Mouse (Mus musculus): ENCODE measurements around the gene Gm26741.

Gene Gm26741

DNA sequence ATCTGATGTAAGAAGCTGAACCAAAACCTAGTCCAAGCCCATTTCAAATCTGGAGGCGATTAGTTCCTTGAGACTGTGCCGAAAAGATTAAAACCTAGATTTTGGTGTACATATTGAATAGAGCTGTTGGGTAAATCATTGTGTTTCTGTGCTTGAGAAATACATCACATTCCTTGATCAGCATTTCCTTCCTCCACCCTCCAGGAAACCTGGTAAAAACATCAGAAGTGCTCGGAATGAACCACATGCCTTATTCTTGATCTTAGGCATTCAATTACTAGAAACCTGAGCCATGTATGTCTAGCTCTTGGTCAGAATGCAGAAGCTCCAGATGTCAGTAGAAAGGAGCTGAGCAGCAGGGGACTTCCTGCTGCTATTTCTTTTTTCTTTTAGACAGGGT lies 30.9 kb downstream of the Gm26741 start:
- no peak for DNase-seq (ENCODE audit: low read depth, low spot score)

DNA sequence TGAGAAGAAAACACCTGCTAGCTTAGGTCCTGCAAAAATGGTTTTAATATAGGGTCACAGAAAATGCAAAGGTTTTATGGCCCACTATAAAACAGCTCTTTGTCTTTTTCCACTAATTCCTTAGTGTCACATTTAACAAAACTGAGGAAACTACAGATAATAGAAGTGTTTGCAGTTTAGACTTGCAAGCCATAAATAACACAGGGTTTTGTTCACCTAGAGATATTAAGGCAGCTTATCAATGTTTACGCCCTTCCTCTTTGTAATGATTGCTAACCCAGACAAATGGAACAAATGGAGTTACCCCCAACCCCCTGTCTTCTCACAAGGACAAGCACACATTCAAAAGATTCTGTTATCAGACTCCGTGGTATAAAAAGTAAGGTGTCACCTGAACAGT lies 32.6 kb downstream of the Gm26741 start:
- DNase-seq (ENCODE audit: low read depth, low spot score): no peak

DNA sequence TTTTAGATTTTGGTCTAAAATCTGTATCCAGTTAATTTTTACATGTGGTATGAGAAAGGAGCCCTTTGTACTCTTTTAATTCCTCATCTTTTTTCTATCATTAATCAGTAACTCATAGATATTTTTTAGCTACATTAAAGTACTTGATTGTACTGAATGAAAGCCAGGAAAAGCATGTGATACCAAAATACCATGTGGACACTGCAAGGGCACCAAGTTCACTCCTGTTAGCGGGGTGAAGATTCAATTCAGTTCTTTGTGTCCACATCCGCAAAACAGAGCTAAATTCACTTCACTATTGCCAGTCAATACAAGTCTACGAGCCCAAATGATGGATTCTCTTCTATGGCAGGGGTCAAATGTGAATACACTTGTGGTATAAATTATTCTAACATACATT lies 38.1 kb downstream of the Gm26741 start:
- no peak for DNase-seq (ENCODE audit: low read depth, low spot score)

- no peak for DNase-seq (ENCODE audit: low read depth, low spot score)
These were observed 40.1 kb downstream of the Gm26741 start for GRCm38 (mm10) chr10:52398715-52399114.

- no peak for DNase-seq (ENCODE audit: low read depth, low spot score)
These were observed 41.2 kb downstream of the Gm26741 start for GRCm38 (mm10) chr10:52399722-52400121.

DNA sequence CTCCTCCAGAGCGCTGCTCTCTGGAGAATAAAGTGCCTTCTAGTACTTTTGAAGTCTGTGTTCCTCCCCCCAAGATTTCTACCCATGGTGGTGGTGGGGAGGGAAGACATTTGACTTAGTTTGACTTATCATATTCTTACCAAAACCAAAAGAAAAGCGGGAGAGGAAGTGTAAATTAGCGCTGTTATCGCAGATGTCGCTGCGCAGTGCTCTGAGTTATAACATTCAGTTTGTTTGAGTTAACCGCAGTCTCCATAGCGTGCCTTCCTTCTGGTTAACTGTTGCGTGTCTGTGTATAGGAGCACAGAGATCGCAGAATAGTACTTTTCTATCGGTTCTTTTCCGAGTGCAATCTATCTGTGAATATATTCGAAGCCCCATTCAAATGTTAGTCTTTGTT lies 46.6 kb downstream of the Gm26741 start:
- DNase-seq (ENCODE audit: low read depth, low spot score): no peak

DNA sequence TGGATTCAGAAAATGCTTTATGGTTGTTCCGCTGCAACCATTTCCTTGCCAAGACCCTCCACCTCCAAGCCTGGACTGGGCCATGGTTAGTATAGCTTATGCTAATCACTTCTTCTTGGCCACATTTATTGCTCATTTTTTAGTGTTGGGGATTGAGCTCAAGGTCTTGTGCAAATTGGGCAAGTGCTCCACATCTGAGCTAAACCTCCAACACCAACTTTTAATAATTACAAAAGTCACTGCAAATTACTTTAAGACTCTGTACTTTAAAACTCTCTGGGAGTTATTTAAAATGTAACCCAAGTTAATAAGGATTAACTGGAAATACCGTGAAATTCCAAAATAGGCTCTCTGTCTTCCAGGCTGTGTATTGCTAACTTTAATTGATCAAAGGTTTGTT lies 49.0 kb downstream of the Gm26741 start:
- no peak for DNase-seq (ENCODE audit: low read depth, low spot score)

Data from retina, adult 2 months (tissue).